Mouse (Mus musculus) lung, embryonic 14.5 days (tissue): ENCODE data around the gene Pnpla3. TPM values are rescaled to one million over a fixed set of nuclear protein-coding genes. Genes with fewer than 3 reads are reported as not detected.
A peak's percentile ranks its signal among the peaks of the same experiment; 100 is the strongest.

Source experiments
- ATAC-seq: fragments of 200-750 bp; cut with Nextera tagmentation; 2 replicates; pipeline ENCODE4 v1.8.0; 2017; ENCODE audit warnings: mild to moderate bottlenecking, moderate TSS enrichment, moderate library complexity; ENCODE audit not compliant: insufficient read depth
- DNase-seq: peaks from one replicate; pipeline ENCODE4 v3.0.0-alpha.2; 2015
- H3K27ac ChIP-seq: fragments of 300-500 bp; sonication (generic); 2 replicates; pipeline ENCODE4 v1.5.1; 2014; ENCODE audit warnings: low read depth, mild to moderate bottlenecking, moderate library complexity
- H3K27me3 ChIP-seq: fragments of 300-500 bp; sonication (generic); 2 replicates; pipeline ENCODE4 v1.6.1; 2014; ENCODE audit warnings: low read length, control low read depth; ENCODE audit not compliant: insufficient read depth
- H3K36me3 ChIP-seq: fragments of 300-500 bp; sonication (generic); 2 replicates; pipeline ENCODE4 v1.6.1; 2014; ENCODE audit warnings: control low read depth; ENCODE audit not compliant: insufficient read depth
- H3K4me1 ChIP-seq: fragments of 300-500 bp; sonication (generic); 2 replicates; pipeline ENCODE4 v1.6.1; 2014; ENCODE audit warnings: antibody characterized with exemption, control low read depth; ENCODE audit not compliant: insufficient read depth
- H3K4me2 ChIP-seq: fragments of 300-500 bp; sonication (generic); 2 replicates; pipeline ENCODE4 v1.6.1; 2014; ENCODE audit warnings: mild to moderate bottlenecking
- H3K4me3 ChIP-seq: fragments of 300-500 bp; sonication (generic); 2 replicates; pipeline ENCODE4 v1.5.1; 2014; ENCODE audit warnings: low read depth, low read length
- H3K9ac ChIP-seq: fragments of 300-500 bp; sonication (generic); 2 replicates; pipeline ENCODE4 v1.6.1; 2014
- H3K9me3 ChIP-seq: fragments of 300-500 bp; sonication (generic); 2 replicates; pipeline ENCODE4 v1.6.1; 2016; ENCODE audit warnings: low read depth, low read length, control low read depth
- CTCF ChIP-seq: IDR thresholded peaks from 2 replicates; pipeline ENCODE4 v1.5.1; 2016; ENCODE audit warnings: antibody characterized with exemption, low read depth
- WGBS: fragments of 180-500 bp; shearing (Covaris S2); extraction: QIAGEN DNeasy Blood & Tissue Kit; methylation state at CpG from one replicate; pipeline ENCODE4 v1.1.7; 2014; 5-methylcytosine and 5-hydroxymethylcytosine counted together
- microRNA-seq: library from miRNA; unstranded; fragments of <30 nt; microRNA quantifications from one replicate; pipeline ENCODE4, GENCODE M21; 2016; ENCODE audit warnings: borderline number of aligned reads
- polyA plus RNA-seq: library from polyadenylated mRNA; unstranded; fragments of >200 nt; fragmentation: Nextera tagmentation; extraction: Ambion mirVana; gene quantifications from 2 replicates; pipeline ENCODE4 v1.2.1, GENCODE M21; 2014

The Pnpla3 gene
- polyA plus RNA-seq, 1 experiment from 2014 or later, result 0.41 TPM

DNA sequence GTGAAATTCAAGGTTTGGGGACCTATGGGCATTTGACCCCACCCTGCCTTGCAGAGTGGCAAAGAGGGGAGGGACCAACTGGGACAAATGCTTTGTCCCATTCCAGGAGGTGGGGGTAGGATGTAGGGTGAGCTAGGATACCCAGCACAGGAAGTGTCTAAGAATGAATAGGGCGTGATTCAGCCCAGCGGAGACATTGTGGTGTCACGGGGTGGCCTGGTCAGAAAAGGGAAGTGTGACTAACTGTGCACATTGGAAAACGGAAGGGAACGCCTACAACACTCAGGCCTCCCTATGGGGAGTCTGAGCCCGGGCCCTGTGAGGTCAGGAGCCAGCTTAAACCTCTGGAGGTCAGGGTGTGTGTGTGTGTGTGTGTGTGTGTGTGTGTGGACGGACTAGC is 68.0 kb downstream of the Pnpla3 start:
- WGBS, result 75% methylated on average over 7 of the region's 7 CpGs
- Histone ChIP-seq H3K4me2 (no peak overlapping the region), H3K4me3 (no peak overlapping the region), H3K36me3 (no peaks in the 10 kb centered on the region), H3K9me3 (no peaks in the 10 kb centered on the region), H3K4me1 (peaks cover 20% of the 10 kb centered on the region), H3K27me3 (0 out of 2 replicates have a peak, but pooled peaks cover 3% of the 10 kb centered on the region), H3K9ac (no peak overlapping the region), H3K27ac (no peak overlapping the region)
- ATAC-seq, result peak; percentile 43
- peak; percentile 63 for DNase-seq
- no peak for TF ChIP-seq CTCF

Small RNAs within 50 kb of the gene (microRNA-seq; reads per million reads assigned to microRNA genes)
- gene Mir6392, result not detected

Other genes with a start within 250 kb of the Pnpla3 start
- 0.33 and 0.77 TPM in 2 replicates for gene Efcab6, start 102.5 kb upstream of the Pnpla3 start, polyA plus RNA-seq
- gene Sult4a1, start 62.1 kb upstream of the Pnpla3 start, polyA plus RNA-seq, result 0.62 and 0.75 TPM in 2 replicates
- not detected in 2 replicates for gene Pnpla5, start 44.7 kb upstream of the Pnpla3 start, polyA plus RNA-seq
- 78.4 and 80.1 TPM in 2 replicates for gene Samm50, start 24.4 kb downstream of the Pnpla3 start, polyA plus RNA-seq
- 5.3 and 5.4 TPM in 2 replicates for gene Parvb, start 64.2 kb downstream of the Pnpla3 start, polyA plus RNA-seq
- 1.5 and 1.7 TPM in 2 replicates for gene Parvg, start 156.2 kb downstream of the Pnpla3 start, polyA plus RNA-seq